Mouse (Mus musculus): ENCODE results near the gene Letm1. TPM values are rescaled to one million over a fixed set of nuclear protein-coding genes. Genes with fewer than 3 reads are reported as not detected.
A peak's percentile ranks its signal among the peaks of the same experiment; 100 is the strongest.

Gene Letm1
- polyA plus RNA-seq, 1 experiment from 2014 or later = 52.2 TPM

- DNase-seq (ENCODE audit: low spot score) = no peak
- no peaks in the 10 kb centered on the region for H3K36me3 ChIP-seq
- no peak overlapping the region for H3K4me3 ChIP-seq
- H3K9me3 ChIP-seq = no peaks in the 10 kb centered on the region
- H3K27me3 ChIP-seq (ENCODE audit: insufficient read depth, poor library complexity, severe bottlenecking) = no peaks in the 10 kb centered on the region
- WGBS = 80% methylated on average over 6 of the region's 6 CpGs
- H3K4me1 ChIP-seq (replicated peaks) = peaks cover 26% of the 10 kb centered on the region
- H3K27ac ChIP-seq = no peak overlapping the region
Measured at GRCm38 (mm10) chr5:33816008-33816725, 33.5 kb upstream of the Letm1 start.

- WGBS = 83% methylated on average over 4 of the region's 4 CpGs
- no peak overlapping the region for H3K27ac ChIP-seq
- H3K36me3 ChIP-seq = no peaks in the 10 kb centered on the region
- no peaks in the 10 kb centered on the region for H3K27me3 ChIP-seq (ENCODE audit: insufficient read depth, poor library complexity, severe bottlenecking)
- no peaks in the 10 kb centered on the region for H3K9me3 ChIP-seq
- H3K4me3 ChIP-seq = no peak overlapping the region
- H3K4me1 ChIP-seq (replicated peaks) = no peaks in the 10 kb centered on the region
- no peak for DNase-seq (ENCODE audit: low spot score)
Measured at GRCm38 (mm10) chr5:33811519-33811918, 28.9 kb upstream of the Letm1 start.

- Histone ChIP-seq H3K4me1 (replicated peaks) (no peaks in the 10 kb centered on the region), H3K4me3 (no peak overlapping the region), H3K27me3 (ENCODE audit: insufficient read depth, poor library complexity, severe bottlenecking) (no peaks in the 10 kb centered on the region), H3K9me3 (peaks cover 24% of the 10 kb centered on the region; the same call in 1 of the 2 replicates), H3K27ac (no peak overlapping the region), H3K36me3 (no peaks in the 10 kb centered on the region)
- DNase-seq (ENCODE audit: low spot score) = no peak
- WGBS = 93% methylated on average over 2 of the region's 2 CpGs
Measured at GRCm38 (mm10) chr5:33803337-33803736, 20.7 kb upstream of the Letm1 start.

GRCm38 (mm10) chr5:33791912-33792643, 9.5 kb upstream of the Letm1 start:
- Histone ChIP-seq H3K27me3 (ENCODE audit: insufficient read depth, poor library complexity, severe bottlenecking) (no peaks in the 10 kb centered on the region), H3K9me3 (0 out of 2 replicates have a peak, but pooled peaks cover 3% of the 10 kb centered on the region), H3K4me3 (no peak overlapping the region), H3K36me3 (no peaks in the 10 kb centered on the region), H3K27ac (no peak overlapping the region), H3K4me1 (replicated peaks) (no peaks in the 10 kb centered on the region)
- no peak for DNase-seq (ENCODE audit: low spot score)
- WGBS = 83% methylated on average over 5 of the region's 5 CpGs

- Histone ChIP-seq H3K36me3 (peaks cover 7% of the 10 kb centered on the region), H3K27ac (peak overlapping the region; percentile 95), H3K9me3 (no peaks in the 10 kb centered on the region), H3K4me3 (peak overlapping the region; percentile 89), H3K27me3 (ENCODE audit: insufficient read depth, poor library complexity, severe bottlenecking) (no peaks in the 10 kb centered on the region), H3K4me1 (replicated peaks) (peaks cover 23% of the 10 kb centered on the region)
- DNase-seq (ENCODE audit: low spot score) = no peak
- 5% methylated on average over 6 of the region's 6 CpGs for WGBS
Measured at GRCm38 (mm10) chr5:33782999-33783390, 378 bp upstream of the Letm1 start.

- 5% methylated on average over 11 of the region's 11 CpGs for WGBS
- Histone ChIP-seq H3K4me1 (replicated peaks) (peaks cover 23% of the 10 kb centered on the region), H3K4me3 (peak overlapping the region; percentile 89), H3K9me3 (no peaks in the 10 kb centered on the region), H3K27ac (peak overlapping the region; percentile 95), H3K27me3 (ENCODE audit: insufficient read depth, poor library complexity, severe bottlenecking) (no peaks in the 10 kb centered on the region), H3K36me3 (peaks cover 17% of the 10 kb centered on the region)
- no peak for DNase-seq (ENCODE audit: low spot score)
Measured at GRCm38 (mm10) chr5:33781964-33782344, 663 bp downstream of the Letm1 start.

GRCm38 (mm10) chr5:33777195-33777594, 5.4 kb downstream of the Letm1 start:
- no peak overlapping the region for H3K4me3 ChIP-seq
- H3K36me3 ChIP-seq = peaks cover 54% of the 10 kb centered on the region
- H3K27me3 ChIP-seq (ENCODE audit: insufficient read depth, poor library complexity, severe bottlenecking) = no peaks in the 10 kb centered on the region
- no peak overlapping the region for H3K27ac ChIP-seq
- no peak for DNase-seq (ENCODE audit: low spot score)
- H3K4me1 ChIP-seq (replicated peaks) = peaks cover 14% of the 10 kb centered on the region
- H3K9me3 ChIP-seq = no peaks in the 10 kb centered on the region

- peaks cover 95% of the 10 kb centered on the region for H3K36me3 ChIP-seq
- H3K27me3 ChIP-seq (ENCODE audit: insufficient read depth, poor library complexity, severe bottlenecking) = no peaks in the 10 kb centered on the region
Measured at GRCm38 (mm10) chr5:33743481-33743880, 39.1 kb downstream of the Letm1 start.

GRCm38 (mm10) chr5:33740548-33740947, 42.1 kb downstream of the Letm1 start:
- WGBS = 91% methylated on average over 4 of the region's 4 CpGs
- DNase-seq (ENCODE audit: low spot score) = no peak
- Histone ChIP-seq H3K27me3 (ENCODE audit: insufficient read depth, poor library complexity, severe bottlenecking) (no peaks in the 10 kb centered on the region), H3K4me1 (replicated peaks) (no peaks in the 10 kb centered on the region), H3K9me3 (no peaks in the 10 kb centered on the region), H3K36me3 (peaks cover 89% of the 10 kb centered on the region), H3K4me3 (no peak overlapping the region), H3K27ac (no peak overlapping the region)

More at GRCm38 (mm10) chr5:33743481-33743880, 39.1 kb downstream of the Letm1 start:
- Histone ChIP-seq H3K4me3 (no peak overlapping the region), H3K9me3 (no peaks in the 10 kb centered on the region), H3K27ac (no peak overlapping the region), H3K4me1 (replicated peaks) (no peaks in the 10 kb centered on the region)
- 96% methylated on average over 8 of the region's 8 CpGs for WGBS
- no peak for DNase-seq (ENCODE audit: low spot score)

GRCm38 (mm10) chr5:33738341-33738740, 44.3 kb downstream of the Letm1 start:
- DNase-seq (ENCODE audit: low spot score) = no peak
- no peaks in the 10 kb centered on the region for H3K9me3 ChIP-seq
- no peak overlapping the region for H3K27ac ChIP-seq
- H3K4me3 ChIP-seq = no peak overlapping the region
- peaks cover 89% of the 10 kb centered on the region for H3K36me3 ChIP-seq
- no peaks in the 10 kb centered on the region for H3K4me1 ChIP-seq (replicated peaks)
- H3K27me3 ChIP-seq (ENCODE audit: insufficient read depth, poor library complexity, severe bottlenecking) = no peaks in the 10 kb centered on the region

GRCm38 (mm10) chr5:33737903-33738321, 44.7 kb downstream of the Letm1 start:
- WGBS = 27% methylated on average over 7 of the region's 7 CpGs
- DNase-seq (ENCODE audit: low spot score) = peak; percentile 83
- H3K27me3 ChIP-seq (ENCODE audit: insufficient read depth, poor library complexity, severe bottlenecking) = no peaks in the 10 kb centered on the region
- H3K27ac ChIP-seq = no peak overlapping the region
- H3K9me3 ChIP-seq = no peaks in the 10 kb centered on the region
- H3K4me1 ChIP-seq (replicated peaks) = no peaks in the 10 kb centered on the region
- peaks cover 89% of the 10 kb centered on the region for H3K36me3 ChIP-seq
- no peak overlapping the region for H3K4me3 ChIP-seq

- 85% methylated on average over 9 of the region's 9 CpGs for WGBS
- H3K36me3 ChIP-seq = peaks cover 89% of the 10 kb centered on the region
Measured at GRCm38 (mm10) chr5:33736230-33736629, 46.4 kb downstream of the Letm1 start.

GRCm38 (mm10) chr5:33735412-33736092, 47.1 kb downstream of the Letm1 start:
- Histone ChIP-seq H3K27me3 (ENCODE audit: insufficient read depth, poor library complexity, severe bottlenecking) (peaks cover 17% of the 10 kb centered on the region), H3K27ac (no peak overlapping the region), H3K36me3 (peaks cover 89% of the 10 kb centered on the region), H3K4me1 (replicated peaks) (peaks cover 10% of the 10 kb centered on the region; the same call in 1 of the 2 replicates), H3K4me3 (no peak overlapping the region), H3K9me3 (no peaks in the 10 kb centered on the region)
- DNase-seq (ENCODE audit: low spot score) = no peak
- WGBS = 89% methylated on average over 16 of the region's 16 CpGs

More at GRCm38 (mm10) chr5:33736230-33736629, 46.4 kb downstream of the Letm1 start:
- no peak for DNase-seq (ENCODE audit: low spot score)
- H3K27me3 ChIP-seq (ENCODE audit: insufficient read depth, poor library complexity, severe bottlenecking) = peaks cover 14% of the 10 kb centered on the region
- H3K4me3 ChIP-seq = no peak overlapping the region
- no peaks in the 10 kb centered on the region for H3K9me3 ChIP-seq
- no peak overlapping the region for H3K27ac ChIP-seq
- peaks cover 3% of the 10 kb centered on the region; the same call in 1 of the 2 replicates for H3K4me1 ChIP-seq (replicated peaks)
